Mouse (Mus musculus) C2C12 (cell line): Measurements from ENCODE around the gene Notch4. TPM values are rescaled to one million over a fixed set of nuclear protein-coding genes. Genes with fewer than 3 reads are reported as not detected.
"Not testable (repeated sequence)": the region's sequence is repeated elsewhere in the genome, so short reads cannot be mapped to it uniquely, and the experiment has no call there.

Experiments
- H3K27me3 ChIP-seq: one replicate; pipeline ENCODE4 v1.6.1; 2011; ENCODE audit not compliant: control insufficient read depth, insufficient read depth, insufficient read length
- H3K36me3 ChIP-seq: one replicate; pipeline ENCODE4 v1.6.1; 2011; ENCODE audit not compliant: control insufficient read depth, insufficient read depth
- H3K4me3 ChIP-seq: one replicate; pipeline ENCODE4 v1.5.1; 2011; ENCODE audit warnings: mild to moderate bottlenecking, control low read depth; ENCODE audit not compliant: poor library complexity, insufficient read depth, severe bottlenecking
- H3K79me2 ChIP-seq: one replicate; pipeline ENCODE4 v1.6.1; 2011; ENCODE audit not compliant: control insufficient read depth, insufficient read depth
- H3K79me3 ChIP-seq: one replicate; pipeline ENCODE4 v1.6.1; 2011; ENCODE audit warnings: low read depth, control low read depth
- H3ac ChIP-seq: one replicate; pipeline ENCODE3; 2011; ENCODE audit warnings: low read depth; ENCODE audit not compliant: control insufficient read depth, insufficient read length
- CEBPB ChIP-seq: IDR thresholded peaks from one replicate; pipeline ENCODE4 v1.6.1; 2011; ENCODE audit warnings: low read depth, mild to moderate bottlenecking, control low read depth, moderate library complexity
- CTCF ChIP-seq: IDR thresholded peaks from one replicate; pipeline ENCODE4 v1.5.1; 2011; ENCODE audit not compliant: control insufficient read depth, insufficient read depth, insufficient read length
- FOSL1 ChIP-seq: IDR thresholded peaks from one replicate; pipeline ENCODE4 v1.8.0; 2011; ENCODE audit warnings: mild to moderate bottlenecking, low read length; ENCODE audit not compliant: poor library complexity, insufficient read depth, severe bottlenecking
- MAX ChIP-seq: IDR thresholded peaks from one replicate; pipeline ENCODE4 v1.6.1; 2011; ENCODE audit warnings: mild to moderate bottlenecking, control low read depth
- MYOD1 ChIP-seq: IDR thresholded peaks from one replicate; pipeline ENCODE4 v1.6.1; 2011; ENCODE audit warnings: low read depth; ENCODE audit not compliant: control insufficient read depth, insufficient read length
- MYOG ChIP-seq: IDR thresholded peaks from one replicate; pipeline ENCODE4 v1.6.1; 2011; ENCODE audit not compliant: control insufficient read depth, insufficient read length; ENCODE audit errors: extremely low read depth
- USF1 ChIP-seq: IDR thresholded peaks from one replicate; pipeline ENCODE4 v1.6.1; 2011; ENCODE audit warnings: low read depth, mild to moderate bottlenecking, control low read depth, moderate library complexity
- polyA plus RNA-seq: library from polyadenylated mRNA; unstranded; fragments of >200 nt; fragmentation: generic; extraction: Trizol; gene quantifications from one replicate; pipeline ENCODE4 v1.2.1, GENCODE M21; 2012; ENCODE audit warnings: missing spikeins

The Notch4 gene
- polyA plus RNA-seq, 1 experiment: 0.51 TPM

DNA sequence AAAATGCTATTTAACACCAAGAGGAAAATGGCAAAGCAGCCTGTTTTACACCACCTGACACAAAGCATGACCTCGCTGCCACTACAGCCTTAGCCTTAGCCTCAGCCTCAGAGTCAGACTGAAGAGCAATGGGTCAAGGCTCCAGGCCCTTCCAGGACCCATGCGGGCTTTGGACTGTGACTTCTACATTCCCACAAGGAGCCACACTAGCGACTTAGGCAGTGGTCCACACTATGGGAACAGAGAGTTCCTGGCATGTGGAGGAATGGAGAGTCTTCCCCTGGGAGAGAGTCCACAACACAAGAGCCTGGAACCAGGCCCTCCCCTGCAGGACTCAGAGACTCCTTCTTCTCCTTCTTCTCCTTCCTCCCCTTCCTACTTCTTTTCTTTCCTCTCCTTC, 31.4 kb upstream of the Notch4 start:
- Histone ChIP-seq H3K79me3 (no peaks in the 10 kb centered on the region), H3K36me3 (no peaks in the 10 kb centered on the region), H3K4me3 (no peak overlapping the region), H3ac (no peak overlapping the region), H3K79me2 (no peaks in the 10 kb centered on the region), H3K27me3 (no peaks in the 10 kb centered on the region)
- TF ChIP-seq MYOD1 (no peak), FOSL1 (no peak), MAX (no peak), CEBPB (no peak), USF1 (no peak), CTCF (no peak), MYOG (no peak)

DNA sequence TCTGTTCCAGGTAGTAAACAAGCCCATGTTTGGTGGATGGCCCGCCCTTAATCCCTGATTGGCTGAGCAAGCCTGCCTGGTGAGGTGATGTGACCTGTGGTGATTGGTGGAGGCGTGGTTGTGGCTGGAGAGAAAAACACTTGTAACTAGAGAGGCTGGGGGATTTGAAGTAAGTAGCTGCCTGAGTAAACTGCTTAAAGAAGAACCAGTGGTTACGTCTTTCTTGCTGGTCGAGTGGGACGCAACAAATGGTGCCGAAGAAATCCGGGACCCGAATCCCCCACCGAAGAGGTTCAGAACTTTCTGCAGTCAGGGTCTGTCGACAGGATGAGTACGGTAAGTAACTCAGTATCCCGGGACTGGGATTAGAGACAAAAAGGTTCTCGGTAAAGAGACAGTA, 20.5 kb upstream of the Notch4 start:
- H3K4me3 ChIP-seq, H3K27me3 ChIP-seq, H3K79me3 ChIP-seq: not testable (repeated sequence)

DNA sequence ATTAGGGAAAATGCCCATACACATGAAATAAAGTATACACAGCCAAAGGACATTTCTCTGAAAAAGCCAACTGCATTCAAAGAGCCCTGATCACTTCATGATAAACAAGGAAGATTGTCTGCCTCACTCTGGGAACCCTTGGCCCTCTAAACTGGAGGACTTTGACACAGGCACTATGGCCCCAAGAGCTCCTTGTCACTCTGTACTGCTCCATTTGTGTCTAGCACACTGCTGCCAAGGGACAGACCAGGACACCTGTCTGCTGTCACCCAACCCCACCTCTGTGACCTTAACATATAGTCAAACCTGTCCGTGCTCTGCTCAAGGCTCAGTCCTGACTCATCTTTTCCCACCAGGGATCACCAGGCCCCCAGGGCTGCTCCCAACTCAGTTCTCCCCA, 17.3 kb upstream of the Notch4 start:
- Histone ChIP-seq H3ac (no peak overlapping the region), H3K4me3 (no peak overlapping the region), H3K27me3 (peaks cover 5% of the 10 kb centered on the region), H3K79me3 (no peaks in the 10 kb centered on the region), H3K36me3 (no peaks in the 10 kb centered on the region), H3K79me2 (no peaks in the 10 kb centered on the region)
- TF ChIP-seq MYOG (no peak), FOSL1 (no peak), CEBPB (no peak), USF1 (no peak), CTCF (no peak), MAX (no peak), MYOD1 (no peak)

More for the DNA sequence above, 20.5 kb upstream of the Notch4 start:
- H3ac ChIP-seq, H3K36me3 ChIP-seq, H3K79me2 ChIP-seq: not testable (repeated sequence)

DNA sequence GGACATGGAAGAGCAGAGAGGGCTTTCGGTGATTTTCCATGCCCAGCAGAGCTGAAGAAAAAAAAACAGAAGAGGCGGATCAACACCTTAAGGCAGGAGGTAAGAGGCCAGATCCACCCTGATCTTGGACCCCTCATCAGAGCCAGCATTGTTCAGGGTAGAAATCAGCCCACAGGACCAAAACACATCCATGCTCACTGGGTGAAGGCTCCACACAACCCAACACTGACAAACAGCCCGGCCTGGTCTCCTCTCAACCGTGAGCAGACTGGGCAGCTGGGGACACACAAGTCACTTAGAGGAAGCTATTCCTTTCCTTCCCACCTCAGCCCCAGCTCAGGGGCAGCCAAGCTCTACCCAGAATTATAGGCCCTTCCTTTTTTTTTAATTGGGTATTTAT, 16.5 kb upstream of the Notch4 start:
- TF ChIP-seq MAX (no peak), FOSL1 (no peak), CTCF (no peak), CEBPB (no peak), USF1 (no peak), MYOG (no peak), MYOD1 (no peak)
- no peaks in the 10 kb centered on the region for H3K36me3 ChIP-seq

DNA sequence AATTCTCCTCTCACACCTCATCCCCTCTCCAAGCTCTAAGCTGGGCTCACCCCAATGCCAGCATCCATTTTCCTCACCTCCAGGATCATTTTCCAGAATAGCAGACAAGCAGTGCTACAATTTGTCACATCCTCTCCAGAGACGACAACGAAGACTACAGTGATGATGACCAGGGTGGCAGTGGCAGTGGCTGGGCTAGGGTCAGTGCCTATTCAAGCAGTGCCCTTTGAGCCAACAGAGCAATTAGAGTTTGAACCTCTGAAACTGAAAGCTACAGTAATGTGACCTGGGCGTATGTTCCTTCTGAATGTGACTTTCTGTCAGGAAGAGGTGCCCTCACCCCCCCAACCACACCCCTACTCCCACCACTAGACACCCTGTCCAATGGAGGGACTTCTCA, 14.9 kb upstream of the Notch4 start:
- no peaks in the 10 kb centered on the region for H3K79me2 ChIP-seq
- no peak for TF ChIP-seq CTCF
- TF ChIP-seq MAX: no peak
- no peak overlapping the region for H3ac ChIP-seq
- H3K79me3 ChIP-seq: no peaks in the 10 kb centered on the region
- H3K4me3 ChIP-seq: no peak overlapping the region
- no peaks in the 10 kb centered on the region for H3K36me3 ChIP-seq
- peaks cover 5% of the 10 kb centered on the region for H3K27me3 ChIP-seq

More for the DNA sequence above, 16.5 kb upstream of the Notch4 start:
- no peaks in the 10 kb centered on the region for H3K79me2 ChIP-seq
- H3K79me3 ChIP-seq: no peaks in the 10 kb centered on the region
- no peak overlapping the region for H3ac ChIP-seq
- peaks cover 5% of the 10 kb centered on the region for H3K27me3 ChIP-seq
- no peak overlapping the region for H3K4me3 ChIP-seq

DNA sequence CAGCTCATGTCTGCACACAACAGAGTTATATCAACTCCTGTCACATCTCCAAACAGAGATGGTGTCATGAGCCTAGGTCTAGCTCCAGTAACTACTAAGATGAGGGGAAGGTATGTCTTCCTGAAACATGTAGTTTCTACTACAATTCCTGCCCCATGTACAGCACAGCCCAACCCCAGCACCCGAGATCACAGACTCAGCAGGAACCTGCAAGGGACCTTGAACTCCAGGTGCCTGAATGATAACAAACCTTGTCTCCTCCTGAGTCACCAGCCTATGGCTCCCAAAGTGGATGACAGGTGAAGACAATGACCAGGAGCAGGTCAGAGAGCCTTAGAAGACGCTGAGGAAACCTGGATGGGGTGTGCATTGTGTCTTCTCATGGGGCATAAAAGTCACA, 14.2 kb upstream of the Notch4 start:
- no peaks in the 10 kb centered on the region for H3K79me3 ChIP-seq
- H3K36me3 ChIP-seq: no peaks in the 10 kb centered on the region
- no peak overlapping the region for H3K4me3 ChIP-seq
- no peak overlapping the region for H3ac ChIP-seq
- no peaks in the 10 kb centered on the region for H3K79me2 ChIP-seq
- no peak for TF ChIP-seq CEBPB
- TF ChIP-seq FOSL1: no peak
- TF ChIP-seq USF1: no peak
- no peak for TF ChIP-seq MAX
- no peak for TF ChIP-seq MYOG
- TF ChIP-seq MYOD1: no peak
- TF ChIP-seq CTCF: no peak
- H3K27me3 ChIP-seq: peaks cover 5% of the 10 kb centered on the region
